Mouse (Mus musculus) ovary, postnatal 14 days (tissue): ENCODE data around the gene Slc39a13.
"Not testable (repeated sequence)": the region's sequence is repeated elsewhere in the genome, so short reads cannot be mapped to it uniquely, and the experiment has no call there.

Experiments
- DNase-seq: peaks from one replicate; pipeline ENCODE4 v3.0.0; 2022; ENCODE audit warnings: low spot score

Gene Slc39a13

GRCm38 (mm10) chr2:91064211-91064610, 6.0 kb downstream of the Slc39a13 start:
- DNase-seq: no peak

GRCm38 (mm10) chr2:91062779-91063606, 7.2 kb downstream of the Slc39a13 start:
- no peak for DNase-seq

GRCm38 (mm10) chr2:91061849-91062481, 8.3 kb downstream of the Slc39a13 start:
- DNase-seq: no peak

GRCm38 (mm10) chr2:91060544-91061355, 9.5 kb downstream of the Slc39a13 start:
- no peak for DNase-seq

GRCm38 (mm10) chr2:91059376-91059775, 10.8 kb downstream of the Slc39a13 start:
- no peak for DNase-seq

- no peak for DNase-seq
Observed at GRCm38 (mm10) chr2:91058435-91058834, 11.8 kb downstream of the Slc39a13 start.

- DNase-seq: peak; percentile 95
Observed at GRCm38 (mm10) chr2:91053934-91054382, 16.3 kb downstream of the Slc39a13 start, which contains the start of gene Psmc3. Gene Psmc3, plus strand, starts transcription at chr2:91054009.

GRCm38 (mm10) chr2:91053181-91053933, 16.9 kb downstream of the Slc39a13 start:
- DNase-seq: no peak

- no peak for DNase-seq
Observed at GRCm38 (mm10) chr2:91052752-91053151, 17.5 kb downstream of the Slc39a13 start.

- DNase-seq: no peak
Observed at GRCm38 (mm10) chr2:91051917-91052316, 18.3 kb downstream of the Slc39a13 start.

GRCm38 (mm10) chr2:91047359-91047758, 22.9 kb downstream of the Slc39a13 start:
- no peak for DNase-seq

GRCm38 (mm10) chr2:91045805-91046204, 24.4 kb downstream of the Slc39a13 start:
- DNase-seq: not testable (repeated sequence)

- DNase-seq: no peak
Observed at GRCm38 (mm10) chr2:91044727-91045126, 25.5 kb downstream of the Slc39a13 start.

GRCm38 (mm10) chr2:91042651-91043398, 27.4 kb downstream of the Slc39a13 start:
- no peak for DNase-seq

GRCm38 (mm10) chr2:91041786-91042185, 28.4 kb downstream of the Slc39a13 start:
- no peak for DNase-seq

GRCm38 (mm10) chr2:91035385-91035784, 34.8 kb downstream of the Slc39a13 start, which contains the start of gene Rapsn:
Gene Rapsn, plus strand, starts transcription at chr2:91035620.
- DNase-seq: no peak

- DNase-seq: no peak
Observed at GRCm38 (mm10) chr2:91033000-91033399, 37.2 kb downstream of the Slc39a13 start.

- DNase-seq: no peak
Observed at GRCm38 (mm10) chr2:91031216-91031615, 39.0 kb downstream of the Slc39a13 start.

GRCm38 (mm10) chr2:91027391-91028214, 42.6 kb downstream of the Slc39a13 start:
- DNase-seq: peak; percentile 38

- DNase-seq: no peak
Observed at GRCm38 (mm10) chr2:91026491-91026890, 43.7 kb downstream of the Slc39a13 start.
